Mouse (Mus musculus): ENCODE measurements around the gene Synm.

Synm gene

DNA sequence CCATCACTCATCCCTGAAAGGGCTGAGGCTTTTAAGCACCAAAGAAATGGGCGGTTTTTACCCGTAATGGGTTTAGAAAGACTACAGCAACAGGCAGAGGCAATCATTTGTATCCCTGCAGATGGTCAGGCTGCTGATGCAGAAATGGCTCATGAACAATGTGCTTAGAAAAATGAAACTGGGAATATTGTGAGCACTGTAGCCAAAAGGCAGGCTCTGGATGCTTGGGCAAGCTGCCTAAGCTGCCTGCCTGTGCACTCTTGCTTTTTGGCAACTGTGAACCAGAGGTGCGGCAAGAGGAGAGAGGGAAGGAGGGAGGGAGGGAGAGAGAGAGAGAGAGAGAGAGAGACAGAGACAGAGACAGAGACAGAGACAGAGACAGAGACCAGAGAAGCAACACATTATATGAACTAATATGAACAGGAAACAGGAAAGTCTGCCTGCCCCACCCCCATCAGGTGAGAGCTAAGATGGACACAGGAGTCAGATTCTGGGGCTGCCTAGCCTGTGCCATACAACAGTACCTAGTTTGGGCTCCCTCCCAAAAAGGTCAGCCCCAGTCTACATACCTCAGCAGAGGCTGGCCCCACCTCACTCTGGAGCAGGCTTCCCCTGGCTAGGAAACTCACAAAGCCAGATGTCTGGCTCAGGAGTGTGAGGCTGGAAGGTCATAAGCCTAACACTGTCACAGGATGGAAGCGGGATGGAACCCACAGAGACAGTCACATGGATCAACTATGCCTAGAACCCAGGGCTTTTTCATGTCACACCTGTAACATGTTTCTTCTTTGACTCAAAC is 9.9 kb downstream of the Synm start:
- DNase-seq (ENCODE audit: low spot score), result no peak

- DNase-seq (ENCODE audit: low spot score), result no peak
These were observed 11.7 kb downstream of the Synm start for GRCm38 (mm10) chr7:67747731-67748305.

DNA sequence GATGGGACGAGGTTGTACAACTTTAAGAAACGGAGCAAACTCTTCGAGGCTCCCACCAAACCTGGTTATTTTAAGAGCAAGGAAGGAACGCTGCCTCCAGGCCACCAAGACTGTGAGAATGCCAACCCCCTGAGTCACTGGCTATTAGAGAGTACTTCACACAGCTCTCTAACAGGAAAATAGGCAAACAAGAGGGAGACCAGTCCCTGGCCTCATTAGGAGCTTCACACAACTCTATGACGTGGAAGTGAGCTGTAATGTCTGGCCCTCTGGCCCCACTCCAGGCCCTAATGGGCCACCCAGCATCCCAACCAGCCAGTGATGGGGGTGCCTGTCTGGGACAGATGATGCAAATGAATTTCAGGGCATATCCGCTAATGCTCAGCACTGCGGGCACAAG is 17.8 kb downstream of the Synm start:
- DNase-seq (ENCODE audit: low spot score), result no peak

DNA sequence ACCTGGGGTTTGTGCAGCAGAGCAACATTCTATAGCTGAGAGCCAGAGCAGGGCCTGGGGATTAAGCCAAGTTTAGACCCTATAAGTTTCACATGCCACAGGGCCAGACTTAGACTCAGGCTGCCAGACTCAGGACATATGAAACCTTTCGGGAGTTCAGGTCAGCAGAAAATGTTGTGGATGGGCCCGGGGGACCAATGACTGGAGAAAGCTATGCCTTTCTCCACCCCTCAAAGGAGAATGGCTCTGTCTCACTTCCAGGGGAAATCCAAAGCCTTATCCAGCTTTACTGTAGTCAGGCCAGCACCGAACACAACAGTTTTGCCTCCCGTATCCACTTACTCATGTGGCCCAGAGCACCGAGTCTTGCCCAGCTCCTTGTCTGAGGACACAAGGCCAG is 18.7 kb downstream of the Synm start:
- no peak for DNase-seq (ENCODE audit: low spot score)

DNA sequence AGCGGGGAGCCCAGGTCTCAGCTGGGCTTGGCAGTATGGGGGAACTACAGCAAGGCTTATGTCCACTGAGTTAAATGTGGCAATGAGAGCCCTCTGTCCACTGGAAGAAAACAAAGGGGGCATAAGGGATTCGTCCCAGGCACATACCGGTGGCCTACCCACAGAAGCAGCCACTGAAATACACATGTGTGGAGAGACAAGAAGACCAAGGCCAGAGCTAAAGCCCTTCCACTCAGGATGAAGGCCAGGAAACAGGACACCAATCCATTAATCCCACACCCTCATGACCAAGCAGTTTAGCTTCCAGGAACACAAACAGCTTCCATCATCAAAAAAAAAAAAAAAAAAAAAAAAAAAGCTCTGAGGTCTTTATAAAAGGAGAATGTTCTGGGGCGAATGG is 19.2 kb downstream of the Synm start:
- no peak for DNase-seq (ENCODE audit: low spot score)

GRCm38 (mm10) chr7:67732276-67732675 is 27.3 kb downstream of the Synm start:
- no peak for DNase-seq (ENCODE audit: low spot score)

GRCm38 (mm10) chr7:67730431-67731110 is 29.0 kb downstream of the Synm start:
- DNase-seq (ENCODE audit: low spot score), result peak; percentile 72

- no peak for DNase-seq (ENCODE audit: low spot score)
These were observed 30.7 kb downstream of the Synm start for GRCm38 (mm10) chr7:67728809-67729208.

DNA sequence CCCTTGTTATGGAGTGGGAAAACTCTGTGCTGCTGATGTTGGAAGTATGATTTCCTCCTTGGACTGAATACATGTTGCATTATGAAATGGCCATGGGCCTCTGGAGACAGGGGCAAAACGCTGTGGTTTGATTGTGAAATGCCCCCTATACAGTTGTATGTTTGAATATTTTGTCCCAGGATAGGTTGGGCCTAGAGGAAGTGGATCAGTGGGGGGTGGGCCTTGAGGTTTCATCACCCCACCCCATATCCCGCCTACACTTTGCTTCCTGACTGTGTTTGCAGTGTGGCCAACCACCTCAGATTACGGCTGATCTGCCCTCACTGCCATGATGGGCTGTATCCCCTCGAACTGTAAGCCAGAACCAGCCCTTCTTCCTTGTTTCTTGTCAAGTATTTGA is 31.3 kb downstream of the Synm start:
- DNase-seq (ENCODE audit: low spot score), result no peak

- DNase-seq (ENCODE audit: low spot score), result no peak
These were observed 34.5 kb downstream of the Synm start for GRCm38 (mm10) chr7:67725016-67725415.

DNA sequence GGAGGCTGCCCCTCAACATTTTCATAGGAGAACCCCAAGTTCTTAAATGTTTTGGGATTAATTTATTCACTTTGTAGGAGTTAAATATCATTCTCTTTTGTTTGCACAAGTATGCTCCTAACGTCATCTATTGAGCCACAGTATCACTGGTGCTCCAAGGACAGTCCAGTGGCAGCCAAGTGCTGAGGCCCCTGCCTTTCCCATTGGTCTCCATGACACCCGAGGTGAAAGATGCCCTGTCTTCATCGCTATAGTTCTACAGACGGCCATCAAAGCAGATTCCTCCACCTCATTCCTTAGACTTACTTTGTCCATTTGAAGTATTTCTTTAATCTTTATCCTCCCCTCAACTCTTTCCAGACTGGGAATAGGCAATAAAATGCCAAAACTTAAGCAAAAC is 35.0 kb downstream of the Synm start:
- no peak for DNase-seq (ENCODE audit: low spot score)

DNA sequence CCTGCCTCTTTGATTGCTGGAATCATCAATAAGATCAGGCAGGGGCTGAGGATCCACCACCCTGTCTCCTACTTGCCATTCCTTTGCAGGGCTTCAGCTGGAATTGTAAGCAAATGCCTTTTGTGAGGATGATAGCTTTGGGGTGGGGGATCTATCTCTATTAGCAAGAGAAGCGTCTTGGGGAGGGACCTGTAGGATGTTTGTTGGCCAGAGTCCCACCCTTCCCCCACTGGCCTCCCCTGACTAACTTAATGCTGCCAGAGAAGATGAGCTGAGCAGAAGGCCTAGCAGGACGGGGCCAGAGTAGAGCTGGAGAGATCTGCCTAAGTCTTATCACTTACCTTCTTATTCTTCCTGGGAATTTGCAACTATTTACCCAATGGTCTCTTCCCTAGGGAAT is 37.4 kb downstream of the Synm start:
- DNase-seq (ENCODE audit: low spot score), result no peak

DNA sequence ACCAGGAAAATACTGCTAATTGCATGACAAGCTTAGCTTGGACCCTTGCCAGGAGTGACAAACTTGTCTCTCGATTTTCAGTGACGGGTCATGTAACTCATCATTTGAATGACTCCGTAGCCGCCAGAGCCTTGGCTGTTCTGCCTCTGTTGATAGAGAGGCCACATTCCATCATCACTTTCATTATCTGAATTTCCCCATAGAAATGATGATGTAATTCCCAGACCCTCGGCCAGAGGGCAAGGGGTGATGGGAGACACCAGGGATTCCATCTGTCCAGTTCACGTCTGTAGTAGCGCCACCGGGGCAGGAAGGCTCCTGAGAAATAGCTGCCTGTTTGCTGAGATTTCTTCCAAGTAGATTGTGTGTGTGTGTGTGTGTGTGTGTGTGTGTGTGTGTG is 40.7 kb downstream of the Synm start:
- DNase-seq (ENCODE audit: low spot score), result no peak

DNA sequence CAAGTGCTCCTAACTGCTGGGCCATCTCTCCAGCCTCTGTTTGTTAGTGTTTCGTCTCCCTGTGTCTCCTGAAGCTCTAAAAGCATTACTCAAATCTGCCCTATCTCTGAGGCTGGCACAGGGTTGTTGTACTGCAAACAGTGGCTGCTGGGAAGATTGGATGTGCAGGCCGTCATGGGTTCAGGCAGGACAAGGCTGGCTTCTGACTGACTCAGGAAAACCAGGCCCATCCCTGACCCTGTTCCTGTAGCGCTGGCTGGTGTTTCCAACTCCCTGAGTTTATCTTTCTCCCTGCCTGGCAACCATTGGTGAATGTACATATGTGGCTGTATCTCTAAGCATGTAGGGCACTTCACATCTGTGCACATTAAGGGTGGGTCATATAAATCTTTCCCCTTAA is 42.0 kb downstream of the Synm start:
- DNase-seq (ENCODE audit: low spot score), result no peak

DNA sequence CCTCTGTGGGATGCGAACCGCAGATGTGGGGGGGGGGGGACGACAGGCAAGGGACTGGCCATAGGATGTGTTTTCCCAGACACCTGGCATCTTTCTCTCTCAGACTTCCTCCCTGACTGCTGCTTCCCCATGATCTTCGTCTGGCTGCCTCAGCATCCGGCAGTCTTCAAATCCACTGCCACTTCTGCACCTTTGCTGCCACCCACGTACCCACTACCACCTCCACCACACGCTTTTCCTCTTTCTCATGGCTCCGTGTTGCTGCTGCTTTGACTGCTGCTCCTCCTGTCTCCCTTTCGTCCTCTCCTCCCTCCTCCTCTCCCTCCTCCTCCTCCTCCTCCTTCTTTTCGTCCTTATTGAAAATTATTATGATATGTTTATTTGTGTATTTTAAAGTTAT is 42.6 kb downstream of the Synm start:
- DNase-seq (ENCODE audit: low spot score), result no peak

- DNase-seq (ENCODE audit: low spot score), result no peak
These were observed 43.2 kb downstream of the Synm start for GRCm38 (mm10) chr7:67716213-67716878.

GRCm38 (mm10) chr7:67715176-67715575 is 44.4 kb downstream of the Synm start:
- no peak for DNase-seq (ENCODE audit: low spot score)

- peak; percentile 81 for DNase-seq (ENCODE audit: low spot score)
These were observed 45.6 kb downstream of the Synm start for GRCm38 (mm10) chr7:67713820-67714510.

- no peak for DNase-seq (ENCODE audit: low spot score)
These were observed 49.3 kb downstream of the Synm start for GRCm38 (mm10) chr7:67710216-67710615.

DNA sequence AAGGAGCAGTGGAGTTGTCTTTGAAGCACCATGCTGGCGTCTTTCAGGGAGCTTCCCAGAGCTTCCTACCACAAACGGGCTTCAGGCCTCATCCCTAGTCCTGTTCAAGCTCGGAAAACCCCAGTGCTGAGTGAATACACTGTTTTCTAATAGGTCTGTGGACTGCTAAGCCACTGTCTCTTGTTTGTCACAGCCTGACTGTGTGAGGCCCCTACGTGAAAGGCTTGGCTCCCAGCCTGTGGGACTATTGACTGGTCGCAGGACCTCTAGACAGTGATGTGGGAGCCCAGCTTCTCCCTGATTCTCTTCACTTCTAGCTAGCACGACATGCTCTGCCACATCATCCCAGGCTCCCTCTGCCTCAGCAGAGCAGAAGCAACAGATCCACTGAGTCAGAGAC is 51.4 kb downstream of the Synm start:
- no peak for DNase-seq (ENCODE audit: low spot score)

DNA sequence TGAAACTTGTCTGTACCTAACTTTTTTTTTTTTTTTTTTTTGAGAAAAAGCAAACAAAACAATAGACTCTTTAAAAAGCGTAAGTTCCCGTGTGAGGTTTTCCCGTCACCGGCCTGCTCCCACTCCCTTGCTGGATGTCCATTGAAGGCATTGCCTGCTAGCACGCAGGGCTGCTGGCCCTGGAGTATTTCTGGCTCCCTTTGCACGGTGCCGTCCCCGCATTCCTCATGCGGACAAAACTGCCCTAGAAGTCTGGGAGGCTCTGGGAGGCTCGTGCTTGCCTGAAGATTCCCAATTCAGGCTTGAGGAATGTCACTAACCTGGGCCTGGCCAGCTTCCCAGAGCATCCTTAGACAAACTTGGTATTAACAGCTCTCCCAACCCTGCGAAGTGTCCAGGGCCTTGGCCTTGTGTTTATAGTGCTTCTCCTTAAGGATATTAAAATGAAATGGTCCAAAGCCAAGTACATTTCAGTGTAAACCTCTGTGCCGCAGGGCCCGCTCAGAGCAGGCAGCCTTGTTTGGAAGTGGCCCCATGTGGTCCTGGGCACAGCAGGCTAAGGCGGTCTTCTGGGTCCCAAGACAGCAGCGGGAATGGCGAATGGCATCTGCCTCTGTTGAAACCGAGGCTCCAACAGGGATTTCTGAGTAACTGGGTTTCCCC is 58.2 kb downstream of the Synm start:
- peak; percentile 43 for DNase-seq (ENCODE audit: low spot score)

- DNase-seq (ENCODE audit: low spot score), result peak; percentile 33
These were observed 58.7 kb downstream of the Synm start for GRCm38 (mm10) chr7:67700846-67701245.
